Mouse (Mus musculus): ENCODE results near the gene Gabrr1. TPM values are rescaled to one million over a fixed set of nuclear protein-coding genes. Genes with fewer than 3 reads are reported as not detected.
"Not testable (repeated sequence)": the region's sequence is repeated elsewhere in the genome, so short reads cannot be mapped to it uniquely, and the experiment has no call there.

The Gabrr1 gene
- total RNA-seq (2014; rRNA removed; ENCODE audit: low replicate concordance) (not detected in 2 replicates), polyA plus RNA-seq (2015; fragmentation: Nextera tagmentation; extraction: Ambion mirVana) (not detected in 2 replicates)

GRCm38 (mm10) chr4:33132221-33132620, at the start of gene Gabrr1:
Gene Gabrr1, plus strand, starts transcription at chr4:33132521.
- H3K9ac ChIP-seq (replicated peaks; ENCODE audit: low read depth, low read length), result no peak within 1 kb of the TSS
- no peak within 1 kb of the TSS for H3K4me2 ChIP-seq (ENCODE audit: low read depth, low read length)
- 0 out of 2 replicates have a peak, but pooled peaks cover 2% of the 10 kb centered on the region for H3K9me3 ChIP-seq (replicated peaks; ENCODE audit: control insufficient read depth, low read length)
- WGBS, result 68% methylated on average over 11 of the region's 11 CpGs
- DNase-seq (ENCODE audit: low spot score), result no peak
- H3K4me1 ChIP-seq (ENCODE audit: control insufficient read depth, insufficient read depth), result no peaks in the 10 kb centered on the region
- no peak within 1 kb of the TSS for H3K4me3 ChIP-seq (ENCODE audit: low read depth, low read length)
- H3K36me3 ChIP-seq (replicated peaks; ENCODE audit: control insufficient read depth, insufficient read depth, low read length), result no peaks in the 10 kb centered on the region
- no peak for ATAC-seq (ENCODE audit: insufficient read depth, low read depth)
- TF ChIP-seq CTCF (IDR thresholded peaks at IDR 0.05; ENCODE audit: low read depth), result no peak
- TF ChIP-seq EP300 (IDR thresholded peaks at IDR 0.05; ENCODE audit: low read depth), result no peak
- H3K27ac ChIP-seq (ENCODE audit: low read depth), result no peak within 1 kb of the TSS
- H3K27me3 ChIP-seq (ENCODE audit: control insufficient read depth, insufficient read depth, low read length), result no peaks in the 10 kb centered on the region

GRCm38 (mm10) chr4:33099118-33099694, 33.1 kb upstream of the Gabrr1 start:
- Histone ChIP-seq H3K27me3 (ENCODE audit: control insufficient read depth, insufficient read depth, low read length) (no peaks in the 10 kb centered on the region), H3K27ac (ENCODE audit: low read depth) (no peak overlapping the region), H3K4me1 (ENCODE audit: control insufficient read depth, insufficient read depth) (no peaks in the 10 kb centered on the region), H3K4me2 (ENCODE audit: low read depth, low read length) (no peak overlapping the region), H3K36me3 (replicated peaks; ENCODE audit: control insufficient read depth, insufficient read depth, low read length) (no peaks in the 10 kb centered on the region), H3K4me3 (ENCODE audit: low read depth, low read length) (no peak overlapping the region), H3K9me3 (replicated peaks; ENCODE audit: control insufficient read depth, low read length) (no peaks in the 10 kb centered on the region), H3K9ac (replicated peaks; ENCODE audit: low read depth, low read length) (no peak overlapping the region)
- no peak for DNase-seq (ENCODE audit: low spot score)
- TF ChIP-seq CTCF (IDR thresholded peaks at IDR 0.05; ENCODE audit: low read depth), result no peak
- ATAC-seq (ENCODE audit: insufficient read depth, low read depth), result no peak
- 69% methylated on average over 6 of the region's 6 CpGs for WGBS

GRCm38 (mm10) chr4:33109720-33110458, 22.4 kb upstream of the Gabrr1 start:
- Histone ChIP-seq H3K9ac (replicated peaks; ENCODE audit: low read depth, low read length) (no peak overlapping the region), H3K4me2 (ENCODE audit: low read depth, low read length) (no peak overlapping the region), H3K4me1 (ENCODE audit: control insufficient read depth, insufficient read depth) (no peaks in the 10 kb centered on the region), H3K4me3 (ENCODE audit: low read depth, low read length) (no peak overlapping the region), H3K36me3 (replicated peaks; ENCODE audit: control insufficient read depth, insufficient read depth, low read length) (no peaks in the 10 kb centered on the region), H3K9me3 (replicated peaks; ENCODE audit: control insufficient read depth, low read length) (no peaks in the 10 kb centered on the region), H3K27me3 (ENCODE audit: control insufficient read depth, insufficient read depth, low read length) (no peaks in the 10 kb centered on the region), H3K27ac (ENCODE audit: low read depth) (no peak overlapping the region)
- TF ChIP-seq CTCF (IDR thresholded peaks at IDR 0.05; ENCODE audit: low read depth) (no peak), EP300 (IDR thresholded peaks at IDR 0.05; ENCODE audit: low read depth) (no peak)
- ATAC-seq (ENCODE audit: insufficient read depth, low read depth), result no peak
- DNase-seq (ENCODE audit: low spot score), result no peak
- WGBS, result 50% methylated on average over 14 of the region's 14 CpGs

- ATAC-seq (ENCODE audit: insufficient read depth, low read depth) (no peak), DNase-seq (ENCODE audit: low spot score) (no peak)
- Histone ChIP-seq H3K27me3 (ENCODE audit: control insufficient read depth, insufficient read depth, low read length) (no peaks in the 10 kb centered on the region), H3K36me3 (replicated peaks; ENCODE audit: control insufficient read depth, insufficient read depth, low read length) (no peaks in the 10 kb centered on the region), H3K4me1 (ENCODE audit: control insufficient read depth, insufficient read depth) (no peaks in the 10 kb centered on the region), H3K27ac (ENCODE audit: low read depth) (no peak overlapping the region), H3K9me3 (replicated peaks; ENCODE audit: control insufficient read depth, low read length) (no peaks in the 10 kb centered on the region), H3K9ac (replicated peaks; ENCODE audit: low read depth, low read length) (no peak overlapping the region), H3K4me2 (ENCODE audit: low read depth, low read length) (no peak overlapping the region), H3K4me3 (ENCODE audit: low read depth, low read length) (no peak overlapping the region)
- 79% methylated on average over 7 of the region's 7 CpGs for WGBS
- TF ChIP-seq CTCF (IDR thresholded peaks at IDR 0.05; ENCODE audit: low read depth) (no peak), EP300 (IDR thresholded peaks at IDR 0.05; ENCODE audit: low read depth) (no peak)
Measured at GRCm38 (mm10) chr4:33110845-33111244, 21.5 kb upstream of the Gabrr1 start.

GRCm38 (mm10) chr4:33111358-33111757, 21.0 kb upstream of the Gabrr1 start:
- Histone ChIP-seq H3K27me3 (ENCODE audit: control insufficient read depth, insufficient read depth, low read length) (no peaks in the 10 kb centered on the region), H3K4me1 (ENCODE audit: control insufficient read depth, insufficient read depth) (no peaks in the 10 kb centered on the region), H3K4me2 (ENCODE audit: low read depth, low read length) (no peak overlapping the region), H3K9ac (replicated peaks; ENCODE audit: low read depth, low read length) (no peak overlapping the region), H3K36me3 (replicated peaks; ENCODE audit: control insufficient read depth, insufficient read depth, low read length) (no peaks in the 10 kb centered on the region), H3K27ac (ENCODE audit: low read depth) (no peak overlapping the region), H3K4me3 (ENCODE audit: low read depth, low read length) (no peak overlapping the region), H3K9me3 (replicated peaks; ENCODE audit: control insufficient read depth, low read length) (no peaks in the 10 kb centered on the region; the same call in 1 of the 2 replicates)
- WGBS, result 70% methylated on average over 9 of the region's 9 CpGs
- no peak for ATAC-seq (ENCODE audit: insufficient read depth, low read depth)
- TF ChIP-seq CTCF (IDR thresholded peaks at IDR 0.05; ENCODE audit: low read depth) (no peak), EP300 (IDR thresholded peaks at IDR 0.05; ENCODE audit: low read depth) (no peak)
- no peak for DNase-seq (ENCODE audit: low spot score)

- not testable (repeated sequence) for H3K9ac ChIP-seq (replicated peaks; ENCODE audit: low read depth, low read length); H3K4me1 ChIP-seq (ENCODE audit: control insufficient read depth, insufficient read depth); DNase-seq (ENCODE audit: low spot score); H3K36me3 ChIP-seq (replicated peaks; ENCODE audit: control insufficient read depth, insufficient read depth, low read length); H3K9me3 ChIP-seq (replicated peaks; ENCODE audit: control insufficient read depth, low read length); H3K27ac ChIP-seq (ENCODE audit: low read depth); H3K27me3 ChIP-seq (ENCODE audit: control insufficient read depth, insufficient read depth, low read length); H3K4me2 ChIP-seq (ENCODE audit: low read depth, low read length); ATAC-seq (ENCODE audit: insufficient read depth, low read depth); H3K4me3 ChIP-seq (ENCODE audit: low read depth, low read length)
- 88% methylated on average over 8 of the region's 14 CpGs for WGBS
Measured at GRCm38 (mm10) chr4:33112866-33113265, 19.5 kb upstream of the Gabrr1 start.
